Mouse (Mus musculus) CH12.LX (cell line): ENCODE data around the gene Edem3. TPM values are rescaled to one million over a fixed set of nuclear protein-coding genes. Genes with fewer than 3 reads are reported as not detected.
A peak's percentile ranks its signal among the peaks of the same experiment; 100 is the strongest.

Experiments used
- DNase-seq: peaks from one replicate; pipeline ENCODE4 v3.0.0-alpha.2; 2013; ENCODE audit errors: extremely low read depth
- H3K27ac ChIP-seq: 2 replicates; pipeline ENCODE4 v1.5.1; 2012; ENCODE audit warnings: low read depth, mild to moderate bottlenecking, control low read depth, moderate library complexity; ENCODE audit not compliant: insufficient read depth
- H3K27me3 ChIP-seq: replicated peaks from 2 replicates; pipeline ENCODE3; 2012; ENCODE audit warnings: inconsistent platforms
- H3K36me3 ChIP-seq, 2 experiments: replicated peaks in 1 of 2; 2 replicates each; pipeline versions ENCODE3 to v1.6.1; 2012; ENCODE audit warnings: inconsistent platforms in 1 of 2, low read length in 1 of 2, mild to moderate bottlenecking in 1 of 2, mixed read lengths in 1 of 2, moderate library complexity in 1 of 2; ENCODE audit not compliant: control insufficient read depth in 1 of 2, insufficient read depth in 1 of 2
- H3K4me1 ChIP-seq, 2 experiments: 2 replicates each; pipeline ENCODE4 v1.6.1; 2012; ENCODE audit warnings: inconsistent platforms in 1 of 2, moderate library complexity in 1 of 2; ENCODE audit not compliant: insufficient read depth in 2 of 2, control insufficient read depth in 1 of 2
- H3K4me2 ChIP-seq: 2 replicates; pipeline ENCODE4 v1.6.1; 2012; ENCODE audit warnings: low read depth, mild to moderate bottlenecking, control low read depth; ENCODE audit not compliant: poor library complexity, insufficient read depth, severe bottlenecking
- H3K4me3 ChIP-seq, 3 experiments: fragments of 150-350 bp in 1 of 3; sonication (generic) in 1 of 3; replicated peaks in 1 of 3; 2 replicates each; pipeline versions ENCODE3 to v1.5.1; 2011 to 2012; ENCODE audit warnings: low read depth in 2 of 3, low read length in 2 of 3, mild to moderate bottlenecking in 2 of 3, moderate library complexity in 2 of 3, control low read depth in 1 of 3, improper control_type of control experiment in 1 of 3, inconsistent platforms in 1 of 3, mixed read lengths in 1 of 3; ENCODE audit not compliant: poor library complexity in 1 of 3
- H3K79me2 ChIP-seq: replicated peaks from 2 replicates; pipeline ENCODE4 v1.6.1; 2012; ENCODE audit warnings: mild to moderate bottlenecking, moderate library complexity; ENCODE audit not compliant: control insufficient read depth, poor library complexity, insufficient read depth, severe bottlenecking; ENCODE audit errors: extremely low read depth
- H3K9ac ChIP-seq: 2 replicates; pipeline ENCODE4 v1.6.1; 2012; ENCODE audit warnings: low read depth, mild to moderate bottlenecking, control low read depth, moderate library complexity; ENCODE audit not compliant: insufficient read depth
- H3K9me3 ChIP-seq: replicated peaks from 2 replicates; pipeline ENCODE3; 2012; ENCODE audit warnings: low read length, inconsistent platforms, mixed read lengths
- CHD1 ChIP-seq: IDR thresholded peaks from 2 replicates; pipeline ENCODE4 v1.6.1; 2012; ENCODE audit warnings: low read depth, low read length, improper control_type of control experiment, inconsistent platforms
- CTCF ChIP-seq, 2 experiments: IDR thresholded peaks in 1 of 2; conservative IDR thresholded peaks in 1 of 2; 2 replicates each; pipeline ENCODE4 v1.5.1; 2011 to 2012; ENCODE audit warnings: low read depth in 2 of 2, low read length in 2 of 2, improper control_type of control experiment in 1 of 2, inconsistent platforms in 1 of 2, mild to moderate bottlenecking in 1 of 2, moderate library complexity in 1 of 2
- ELF1 ChIP-seq: IDR thresholded peaks from 2 replicates; pipeline ENCODE4 v1.6.1; 2014; ENCODE audit warnings: low read depth, mild to moderate bottlenecking, inconsistent platforms, low read length, improper control_type of control experiment
- EP300 ChIP-seq: IDR thresholded peaks from 2 replicates; pipeline ENCODE4 v1.6.1; 2011; ENCODE audit warnings: low read length, improper control_type of control experiment
- JUND ChIP-seq: conservative IDR thresholded peaks from 2 replicates; pipeline ENCODE4 v1.6.1; 2011; ENCODE audit warnings: low read depth, low read length, improper control_type of control experiment
- KAT2A ChIP-seq: IDR thresholded peaks from 2 replicates; pipeline ENCODE4 v1.6.1; 2012; ENCODE audit warnings: low read length, improper control_type of control experiment, inconsistent platforms; ENCODE audit not compliant: insufficient replicate concordance
- MAFK ChIP-seq: IDR thresholded peaks from 2 replicates; pipeline ENCODE4 v1.6.1; 2011; ENCODE audit warnings: low read length, improper control_type of control experiment; ENCODE audit not compliant: insufficient replicate concordance
- MAX ChIP-seq: IDR thresholded peaks from 2 replicates; pipeline ENCODE4 v1.6.1; 2011; ENCODE audit warnings: low read length, improper control_type of control experiment
- MAZ ChIP-seq: IDR thresholded peaks from 2 replicates; pipeline ENCODE4 v1.6.1; 2012; ENCODE audit warnings: low read depth, mild to moderate bottlenecking, inconsistent platforms, low read length, improper control_type of control experiment, moderate library complexity
- MEF2A ChIP-seq: IDR thresholded peaks from 2 replicates; pipeline ENCODE4 v1.6.1; 2014; ENCODE audit warnings: low read depth, mild to moderate bottlenecking, inconsistent platforms, low read length, improper control_type of control experiment, borderline replicate concordance
- MXI1 ChIP-seq: IDR thresholded peaks from 2 replicates; pipeline ENCODE4 v1.6.1; 2011; ENCODE audit warnings: mild to moderate bottlenecking, low read depth, low read length, improper control_type of control experiment
- MYC ChIP-seq: IDR thresholded peaks from 2 replicates; pipeline ENCODE4 v1.6.1; 2011; ENCODE audit warnings: low read depth, mild to moderate bottlenecking, improper control_type of control experiment, low read length
- NRF1 ChIP-seq: IDR thresholded peaks from 2 replicates; pipeline ENCODE4 v1.6.1; 2014; ENCODE audit warnings: low read depth, mild to moderate bottlenecking, inconsistent platforms, low read length, improper control_type of control experiment, moderate library complexity
- PAX5 ChIP-seq: IDR thresholded peaks from 2 replicates; pipeline ENCODE4 v1.6.1; 2012; ENCODE audit warnings: low read length, inconsistent platforms, mixed read lengths
- POLR2A ChIP-seq: IDR thresholded peaks from 2 replicates; pipeline ENCODE4 v1.6.1; 2011; ENCODE audit warnings: low read depth, mild to moderate bottlenecking, improper control_type of control experiment, low read length
- RAD21 ChIP-seq: IDR thresholded peaks from 2 replicates; pipeline ENCODE4 v1.6.1; 2011; ENCODE audit warnings: low read depth, mild to moderate bottlenecking, low read length, improper control_type of control experiment, moderate library complexity
- RCOR1 ChIP-seq: conservative IDR thresholded peaks from 2 replicates; pipeline ENCODE4 v1.6.1; 2012; ENCODE audit warnings: low read depth, mild to moderate bottlenecking, inconsistent platforms, low read length, improper control_type of control experiment
- SIN3A ChIP-seq: IDR thresholded peaks from 2 replicates; pipeline ENCODE4 v1.6.1; 2012; ENCODE audit warnings: low read length, improper control_type of control experiment, inconsistent platforms
- TCF12 ChIP-seq: IDR thresholded peaks from 2 replicates; pipeline ENCODE4 v1.6.1; 2014; ENCODE audit warnings: low read depth, mild to moderate bottlenecking, inconsistent platforms, low read length, improper control_type of control experiment
- UBTF ChIP-seq: IDR thresholded peaks from 2 replicates; pipeline ENCODE4 v1.6.1; 2012; ENCODE audit warnings: low read depth, mild to moderate bottlenecking, inconsistent platforms, low read length, improper control_type of control experiment, moderate library complexity
- USF1 ChIP-seq: IDR thresholded peaks from 2 replicates; pipeline ENCODE4 v1.6.1; 2014; ENCODE audit warnings: low read depth, mild to moderate bottlenecking, inconsistent platforms, low read length, improper control_type of control experiment
- USF2 ChIP-seq: conservative IDR thresholded peaks from 2 replicates; pipeline ENCODE4 v1.6.1; 2011; ENCODE audit warnings: low read depth, low read length, improper control_type of control experiment
- ZC3H11A ChIP-seq: IDR thresholded peaks from 2 replicates; pipeline ENCODE4 v1.6.1; 2012; ENCODE audit warnings: low read depth, mild to moderate bottlenecking, inconsistent platforms, low read length, improper control_type of control experiment
- ZKSCAN1 ChIP-seq: IDR thresholded peaks from 2 replicates; pipeline ENCODE4 v1.6.1; 2012; ENCODE audit warnings: low read depth, inconsistent platforms, low read length, improper control_type of control experiment, borderline replicate concordance
- ZMIZ1 ChIP-seq: IDR thresholded peaks from 2 replicates; pipeline ENCODE4 v1.6.1; 2012; ENCODE audit warnings: low read depth, mild to moderate bottlenecking, inconsistent platforms, low read length, improper control_type of control experiment
- dilution Hi-C: fragments of 300-500 bp; cut with MboI; formaldehyde crosslinking; loops from 2 replicates; pipeline ENCODE4 v1.14.3; 2020; ENCODE audit warnings: low sequenced_read_pairs; ENCODE audit not compliant: extremely low pct_unique_long_range_greater_than_20kb, extremely low pct_ligation_motif_present
- in situ Hi-C: fragments of 300-500 bp; cut with MboI; formaldehyde crosslinking; loops from 3 replicates; pipeline ENCODE4 v1.14.3; 2019; ENCODE audit warnings: low sequenced_read_pairs, low pct_ligation_motif_present, low pct_unique_long_range_greater_than_20kb, mixed read lengths
- polyA plus RNA-seq: library from polyadenylated mRNA; unstranded; fragments of >175 nt; gene quantifications from 2 replicates; pipeline ENCODE4 v1.2.1, GENCODE M21; 2012; ENCODE audit warnings: low read depth; ENCODE audit not compliant: insufficient read length
- total RNA-seq, 2 experiments: library from RNA; depleted of rRNA; stranded (reverse); fragments of 300-350 nt in 1 of 2; fragments of >200 nt in 1 of 2; gene quantifications; 2 replicates each; pipeline ENCODE4 v1.2.3; 2012 to 2014

Edem3 gene
- total and polyA plus RNA-seq, 3 experiments = 9.8 to 15.8 (median 10.6) TPM

GRCm38 (mm10) chr1:151845926-151846782 lies 91.0 kb downstream of the Edem3 start:
- no peaks in the 10 kb centered on the region for H3K79me2 ChIP-seq
- in situ Hi-C loops = no loop called here
- no peak overlapping the region for H3K9ac ChIP-seq
- no peak for DNase-seq
- H3K4me2 ChIP-seq = no peak overlapping the region
- TF ChIP-seq NRF1 (no peak), JUND (no peak), MAZ (no peak), PAX5 (no peak), SIN3A (no peak), RAD21 (peak; percentile 5), TCF12 (no peak), MYC (no peak), MXI1 (no peak), USF1 (no peak), EP300 (no peak), MAX (no peak), MEF2A (no peak), CTCF (conservative IDR thresholded peaks at IDR 0.05 in 1 of 2, IDR thresholded peaks at IDR 0.05 in 1 of 2; ENCODE audit: low read depth in 2 of 2, low read length in 2 of 2) (peak in 1 of 2 experiments; percentile 14; a peak in 1 of 4 replicates)
- TF ChIP-seq, all 38 proteins: peak for 2
- no peaks in the 10 kb centered on the region for H3K9me3 ChIP-seq
- no peak overlapping the region for H3K27ac ChIP-seq
- H3K27me3 ChIP-seq = no peaks in the 10 kb centered on the region
- H3K4me3 ChIP-seq = no peak overlapping the region
- no peaks in the 10 kb centered on the region for H3K36me3 ChIP-seq
- H3K4me1 ChIP-seq = no peaks in the 10 kb centered on the region
- dilution Hi-C loops = no loop called here

DNA sequence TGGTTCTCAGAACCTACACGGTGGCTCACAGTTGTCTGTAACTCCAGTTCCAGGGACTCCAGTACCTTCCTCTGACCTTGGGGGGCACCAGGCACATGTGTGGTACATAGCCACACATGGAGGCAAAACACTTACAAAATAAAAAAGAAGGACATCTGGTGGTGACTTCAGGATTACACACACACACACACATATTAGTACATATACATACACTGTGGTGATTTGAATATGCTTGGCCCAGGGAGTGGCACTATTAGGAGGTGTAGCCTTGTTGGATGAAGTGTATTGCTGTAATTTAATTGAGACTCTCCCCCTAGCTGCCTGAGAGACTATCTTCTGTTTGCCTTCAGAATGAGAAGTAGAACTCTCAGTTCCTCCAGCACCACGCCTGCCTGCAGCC lies 93.1 kb downstream of the Edem3 start:
- Histone ChIP-seq H3K79me2 (no peaks in the 10 kb centered on the region), H3K9me3 (no peaks in the 10 kb centered on the region), H3K4me2 (no peak overlapping the region), H3K27ac (no peak overlapping the region), H3K27me3 (no peaks in the 10 kb centered on the region), H3K4me1 (no peaks in the 10 kb centered on the region), H3K4me3 (no peak overlapping the region), H3K9ac (no peak overlapping the region), H3K36me3 (no peaks in the 10 kb centered on the region)
- TF ChIP-seq RCOR1 (no peak), KAT2A (no peak), ELF1 (no peak), USF2 (no peak), CHD1 (no peak), ZC3H11A (no peak), ZMIZ1 (no peak), POLR2A (no peak), UBTF (no peak), ZKSCAN1 (no peak), MAFK (no peak)
- DNase-seq = no peak
- in situ Hi-C loops = no loop called here
- dilution Hi-C loops = no loop called here
